Comparison of ENCODE assay signal across 29 mouse cellular contexts in genomic region chr6:71374311-71374829, GRCm38 (mm10). TPM values are rescaled to one million over a fixed set of nuclear protein-coding genes. Genes with fewer than 3 reads are reported as not detected.
"Had no signal": no experiment of that assay in that cellular context is flagged by ENCODE, and none has a peak within 500 bp of the region (broad histone marks: within the 10 kb centered on the region; RNA-seq: fewer than 3 reads in every experiment).

No protein-coding gene starts in this region.

- H3K4me3 ChIP-seq: kidney, embryonic 15.5 days; layer of hippocampus, adult 2 months; limb, embryonic 10.5 days; limb, embryonic 13.5 days; liver, embryonic 12.5 days; liver, embryonic 15.5 days; lung, embryonic 15.5 days had no signal

- H3K4me1 ChIP-seq: kidney, embryonic 15.5 days; limb, embryonic 10.5 days; limb, embryonic 13.5 days; liver, embryonic 12.5 days; liver, embryonic 15.5 days; lung, embryonic 15.5 days had no signal

- H3K36me3 ChIP-seq: kidney, embryonic 15.5 days; limb, embryonic 10.5 days; limb, embryonic 13.5 days; liver, embryonic 12.5 days; liver, embryonic 15.5 days; lung, embryonic 15.5 days had no signal

- H3K9ac ChIP-seq: kidney, embryonic 15.5 days; limb, embryonic 13.5 days; liver, embryonic 12.5 days; liver, embryonic 15.5 days; lung, embryonic 15.5 days had no signal

- ATAC-seq: liver, embryonic 12.5 days had no signal

- H3K4me2 ChIP-seq: kidney, embryonic 15.5 days; limb, embryonic 13.5 days; liver, embryonic 12.5 days; liver, embryonic 15.5 days; lung, embryonic 15.5 days; midbrain, embryonic 11.5 days had no signal

- H3K9me3 ChIP-seq: limb, embryonic 10.5 days; limb, embryonic 13.5 days; liver, embryonic 12.5 days; liver, embryonic 15.5 days; lung, embryonic 15.5 days had no signal

- H3K27ac ChIP-seq: kidney, embryonic 15.5 days; layer of hippocampus, adult 2 months; limb, embryonic 10.5 days; limb, embryonic 13.5 days; liver, embryonic 12.5 days; liver, embryonic 15.5 days; lung, embryonic 15.5 days had no signal

- H3K27me3 ChIP-seq: kidney, embryonic 15.5 days; limb, embryonic 13.5 days; liver, embryonic 12.5 days; liver, embryonic 15.5 days; lung, embryonic 15.5 days had no signal

- DNase-seq: kidney, adult 11 months; kidney, adult 8-10 months; kidney, postnatal 10 days; kidney, postnatal 4 days; layer of hippocampus, adult 9-11 months; liver; lung, adult 18-20 months; lung, postnatal 10 days; lung, postnatal 4 days; midbrain, embryonic 14.5 days; spleen, adult 18-20 months had no signal

RNA-seq across cellular contexts. Expression of gene Cd8a, which starts 1.1 kb away (rescaled TPM):
- total RNA-seq: layer of hippocampus, adult 2 months; layer of hippocampus, postnatal 25 days; left cerebral cortex, adult 18-20 months; left cerebral cortex, postnatal 25 days; megakaryocyte progenitor cell, adult 5-6 weeks; megakaryocyte-erythroid progenitor cell, adult 5-6 weeks; midbrain, postnatal 0 days had no signal
- polyA plus RNA-seq: intestine, embryonic 14.5 days; limb, embryonic 10.5 days; limb, embryonic 13.5 days; liver, embryonic 12.5 days; liver, embryonic 15.5 days; midbrain, embryonic 11.5 days; midbrain, embryonic 14.5 days; midbrain, postnatal 0 days; neural tube, embryonic 11.5 days; neural tube, embryonic 14.5 days; stomach, embryonic 16.5 days had no signal

RNA-seq across cellular contexts. Expression of gene Cd8b1, which starts 51.8 kb away (rescaled TPM):
- total RNA-seq: layer of hippocampus, adult 2 months; layer of hippocampus, postnatal 25 days; left cerebral cortex, adult 18-20 months; left cerebral cortex, postnatal 25 days; megakaryocyte progenitor cell, adult 5-6 weeks; megakaryocyte-erythroid progenitor cell, adult 5-6 weeks; midbrain, postnatal 0 days had no signal
- polyA plus RNA-seq: intestine, embryonic 14.5 days; limb, embryonic 13.5 days; liver, embryonic 12.5 days; liver, embryonic 15.5 days; midbrain, embryonic 11.5 days; midbrain, embryonic 14.5 days; midbrain, postnatal 0 days; neural tube, embryonic 11.5 days; neural tube, embryonic 14.5 days; stomach, embryonic 16.5 days had no signal

RNA-seq across cellular contexts. Expression of gene Smyd1, which starts 52.3 kb away (rescaled TPM):
- total RNA-seq: megakaryocyte progenitor cell, adult 5-6 weeks; megakaryocyte-erythroid progenitor cell, adult 5-6 weeks had no signal
